9 mouse cellular contexts compared by ENCODE assay signal in the genomic region with DNA sequence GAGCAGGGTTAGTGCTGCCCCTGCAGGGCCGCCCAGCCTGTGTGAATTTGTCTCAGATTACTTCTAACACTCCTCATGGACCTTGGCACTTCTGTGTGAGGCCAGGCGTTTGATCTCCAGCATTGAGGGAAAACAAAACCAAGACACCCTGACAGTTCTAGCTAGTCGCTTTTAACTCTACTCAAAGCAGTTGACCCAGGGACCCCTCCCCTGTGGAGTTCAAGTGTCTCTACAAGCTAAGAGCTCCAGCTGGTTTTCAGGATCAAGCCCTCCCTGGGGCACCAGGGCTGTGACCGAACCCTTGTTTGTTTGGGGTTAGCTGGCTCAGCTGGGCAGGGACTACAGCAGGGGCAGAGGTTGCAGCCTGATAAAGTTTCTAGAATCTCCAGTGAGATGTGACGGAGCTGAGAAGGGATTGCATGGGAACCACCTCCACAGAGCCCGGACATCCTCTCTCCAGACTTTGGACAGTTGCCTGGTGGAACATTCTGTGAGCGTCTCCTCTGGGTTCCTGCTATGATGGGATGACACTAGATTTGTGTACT. TPM values are rescaled to one million over a fixed set of nuclear protein-coding genes. Genes with fewer than 3 reads are reported as not detected.
DNase-seq lines count a peak whose midpoint lies in the region; ATAC-seq lines count a peak whose summit lies in the region.
"Had no signal": no experiment of that assay in that cellular context is flagged by ENCODE, and none has a peak within 500 bp of the region (broad histone marks: within the 10 kb centered on the region; RNA-seq: fewer than 3 reads in every experiment).

No protein-coding gene starts in this region.

- no peak for ATAC-seq in lung, embryonic 15.5 days (ENCODE audit: borderline replicate concordance, extremely low read depth, low FRiP score, low TSS enrichment)
- ATAC-seq in activated CD4-positive, CD25-positive, alpha-beta regulatory T cell, adult 4 months: no peak

- H3K4me3 ChIP-seq in heart, embryonic 10.5 days: no peak overlapping the region
- H3K4me3 ChIP-seq in lung, embryonic 15.5 days: no peak overlapping the region
- H3K4me3 ChIP-seq: heart, embryonic 13.5 days had no signal

- WGBS in heart, embryonic 10.5 days: 38% methylated on average over 7 of the region's 7 CpGs
- 26% methylated on average over 7 of the region's 7 CpGs for WGBS in lung, embryonic 15.5 days

- DNase-seq in heart, adult 11 months: peak; percentile 97
- no peak for DNase-seq in heart, embryonic 10.5 days (ENCODE audit: low spot score)
- peak; percentile 67 for DNase-seq in embryo, embryonic 10 days (ENCODE audit: low spot score)
- peak; percentile 48 for DNase-seq in heart, postnatal 4 days
- DNase-seq in thymus, postnatal 0 days (ENCODE audit: low spot score): no peak
- no peak for DNase-seq in yolk sac, embryonic 10.5 days (ENCODE audit: low spot score)

- no peaks in the 10 kb centered on the region for H3K36me3 ChIP-seq in heart, embryonic 10.5 days
- H3K36me3 ChIP-seq in lung, embryonic 15.5 days: no peaks in the 10 kb centered on the region
- H3K36me3 ChIP-seq: heart, embryonic 13.5 days had no signal

- H3K4me1 ChIP-seq in heart, embryonic 10.5 days: peaks cover 32% of the 10 kb centered on the region
- peaks cover 62% of the 10 kb centered on the region for H3K4me1 ChIP-seq in lung, embryonic 15.5 days

- peaks cover 5% of the 10 kb centered on the region; the same call in 1 of the 2 replicates for H3K27me3 ChIP-seq in heart, embryonic 10.5 days (ENCODE audit: insufficient read depth, poor library complexity, severe bottlenecking)
- no peaks in the 10 kb centered on the region for H3K27me3 ChIP-seq in lung, embryonic 15.5 days
- H3K27me3 ChIP-seq: heart, embryonic 13.5 days had no signal

- H3K4me2 ChIP-seq in lung, embryonic 15.5 days: no peak overlapping the region
- H3K4me2 ChIP-seq: heart, embryonic 13.5 days had no signal

- H3K9me3 ChIP-seq in heart, embryonic 10.5 days: no peaks in the 10 kb centered on the region
- H3K9me3 ChIP-seq in lung, embryonic 15.5 days: no peaks in the 10 kb centered on the region
- H3K9me3 ChIP-seq: heart, embryonic 13.5 days had no signal

- H3K27ac ChIP-seq in heart, embryonic 10.5 days: no peak overlapping the region
- 0 out of 2 replicates have a peak overlapping the region, but pooled peaks have one; percentile 16 for H3K27ac ChIP-seq in lung, embryonic 15.5 days
- H3K27ac ChIP-seq: heart, embryonic 13.5 days had no signal

- H3K9ac ChIP-seq in lung, embryonic 15.5 days: no peak overlapping the region
- H3K9ac ChIP-seq: heart, embryonic 13.5 days had no signal

RNA-seq across cellular contexts. Expression of a gene that starts 49.6 kb away (rescaled TPM):
- polyA plus RNA-seq in heart, embryonic 10.5 days (2016; fragmentation: Nextera tagmentation; extraction: Ambion mirVana): 20.9 and 23.5 TPM in 2 replicates
- 10 to 100 TPM; 14.8 to 19.6 TPM for total RNA-seq in heart, postnatal 4 days (2021)
- 36.7 and 42.9 TPM in 2 replicates for polyA plus RNA-seq in lung, embryonic 15.5 days (2015; fragmentation: Nextera tagmentation; extraction: Ambion mirVana)
- polyA plus RNA-seq in thymus, postnatal 0 days (2015; fragmentation: Nextera tagmentation; extraction: Ambion mirVana): 64.7 and 77.2 TPM in 2 replicates
- polyA plus RNA-seq in activated CD4-positive, CD25-positive, alpha-beta regulatory T cell, adult 4 months (2017; shearing (Covaris generic)): 10 to 100 TPM; 42.8 to 57.5 TPM

Comparison
In these comparisons a context has a peak if more than half of its experiments do, and no peak if none do; other contexts are left out.
1. DNase-seq: peak in heart, adult 11 months (single experiment), embryo, embryonic 10 days (single experiment) and heart, postnatal 4 days (single experiment); none in heart, embryonic 10.5 days (single experiment), thymus, postnatal 0 days (single experiment) and yolk sac, embryonic 10.5 days (single experiment).